Mouse (Mus musculus) effector memory CD4-positive, alpha-beta T cell, adult 5 months (primary cell): ENCODE measurements around the gene Il1rap. TPM values are rescaled to one million over a fixed set of nuclear protein-coding genes. Genes with fewer than 3 reads are reported as not detected.

Source experiments
- polyA plus RNA-seq: library from polyadenylated mRNA; unstranded; fragments of 100-300 nt; shearing (Covaris generic); gene quantifications from one replicate; pipeline ENCODE4 v1.2.1, GENCODE M21; 2017

Il1rap gene
- 12.9 TPM for polyA plus RNA-seq

DNA sequence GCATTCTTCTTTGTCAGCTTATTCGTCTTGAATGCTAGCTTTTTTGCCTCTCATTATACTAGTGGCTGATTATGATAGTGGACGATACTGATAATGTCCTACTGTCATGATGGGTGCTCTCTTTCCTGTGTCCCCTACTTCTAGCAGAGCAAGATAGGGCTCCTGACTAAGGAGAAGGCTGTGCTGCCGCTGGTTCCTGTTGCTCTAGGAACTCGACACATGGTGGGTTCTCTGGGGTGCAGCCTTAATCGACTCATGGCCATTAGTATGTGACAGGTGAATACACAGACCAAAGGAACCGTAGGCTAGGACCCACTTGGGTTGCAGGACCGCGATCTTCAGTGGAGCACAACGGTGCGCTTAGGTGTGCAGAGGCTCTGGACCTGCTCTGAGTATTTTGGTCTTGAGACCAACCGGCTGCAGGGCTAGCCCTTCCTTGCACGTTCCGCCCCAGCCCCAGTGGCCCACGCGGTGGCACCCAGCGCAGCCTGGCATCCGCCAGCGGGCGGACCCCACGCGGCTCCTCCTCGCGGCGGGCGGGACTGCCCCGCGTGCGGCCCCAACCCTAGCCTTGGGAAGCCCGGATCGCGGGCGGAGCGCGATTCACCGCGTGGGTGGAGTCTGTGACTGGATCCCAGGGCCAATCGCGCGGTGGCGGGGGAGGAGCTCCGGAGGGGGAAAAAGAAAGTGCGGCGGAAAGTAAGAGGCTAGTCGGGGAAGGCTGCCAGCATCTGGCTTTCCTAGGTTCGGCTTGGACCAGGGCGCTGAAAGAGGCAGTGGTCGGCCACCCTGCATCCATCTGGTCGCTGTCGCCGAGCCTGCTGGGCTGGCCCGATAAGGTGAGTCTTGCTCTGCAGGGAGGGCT is at the start of gene Il1rap:
Gene Il1rap, plus strand, starts transcription at position 657 of the 865 bp plus-strand sequence.

Other genes with a start within 250 kb of the Il1rap start
- gene Cldn1, start 209.9 kb upstream of the Il1rap start, polyA plus RNA-seq: not detected
- not detected for gene Cldn16, start 118.6 kb upstream of the Il1rap start, polyA plus RNA-seq
- gene Tmem207, start 54.9 kb upstream of the Il1rap start, polyA plus RNA-seq: not detected